ENCODE assay signal across 8 mouse cellular contexts in genomic region chr6:34346096-34346898, GRCm38 (mm10). TPM values are rescaled to one million over a fixed set of nuclear protein-coding genes. Genes with fewer than 3 reads are reported as not detected.
DNase-seq lines count a peak whose midpoint lies in the region; ATAC-seq and TF ChIP-seq lines count a peak whose summit lies in the region.

No protein-coding gene starts in this region.

- dilution Hi-C loops in CH12.LX (cut with MboI; ENCODE audit: extremely low pct_ligation_motif_present, extremely low pct_unique_long_range_greater_than_20kb, low sequenced_read_pairs): no loop called here

- peak; percentile 63 for ATAC-seq in forebrain, embryonic 12.5 days (ENCODE audit: low FRiP score)
- ATAC-seq in heart, embryonic 16.5 days (replicated peaks; ENCODE audit: extremely low read depth, insufficient read depth, low FRiP score): peak; percentile 52
- 0 out of 2 replicates have a peak, but pooled peaks have one; percentile 38 for ATAC-seq in liver, postnatal 0 days
- peak; percentile 69; the same call in 1 of the 2 replicates for ATAC-seq in neutrophil, adult 5-6 weeks (ENCODE audit: extremely low read depth, insufficient number of reproducible peaks, low FRiP score, poor library complexity, severe bottlenecking)

- TF ChIP-seq RAD21 in CH12.LX (IDR thresholded peaks at IDR 0.05; ENCODE audit: low read depth, low read length): peak; percentile 97

- H3K4me3 ChIP-seq in CH12.LX (replicated peaks in 1 of 3; ENCODE audit: low read depth in 2 of 3, low read length in 2 of 3, poor library complexity in 1 of 3): no peak overlapping the region
- no peak overlapping the region for H3K4me3 ChIP-seq in forebrain, embryonic 12.5 days (replicated peaks)
- 0 out of 2 replicates have a peak overlapping the region, but pooled peaks have one; percentile 17 for H3K4me3 ChIP-seq in heart, embryonic 16.5 days (ENCODE audit: low read length)
- H3K4me3 ChIP-seq in liver, postnatal 0 days (ENCODE audit: low read depth, low read length): no peak overlapping the region
- no peak overlapping the region for H3K4me3 ChIP-seq in thymus, adult 2 months (ENCODE audit: control insufficient read depth, insufficient read depth, low read length)

- no peaks in the 10 kb centered on the region for H3K36me3 ChIP-seq in CH12.LX (replicated peaks in 1 of 2; ENCODE audit: control insufficient read depth in 1 of 2, insufficient read depth in 1 of 2, low read length in 1 of 2)
- no peaks in the 10 kb centered on the region for H3K36me3 ChIP-seq in forebrain, embryonic 12.5 days (replicated peaks)
- no peaks in the 10 kb centered on the region for H3K36me3 ChIP-seq in heart, embryonic 16.5 days (ENCODE audit: control insufficient read depth, insufficient read depth)
- no peaks in the 10 kb centered on the region for H3K36me3 ChIP-seq in liver, postnatal 0 days (replicated peaks; ENCODE audit: insufficient read depth, low read length)
- no peaks in the 10 kb centered on the region for H3K36me3 ChIP-seq in thymus, adult 2 months (ENCODE audit: control insufficient read depth, insufficient read depth, low read length)

- H3K27me3 ChIP-seq in CH12.LX (replicated peaks): no peaks in the 10 kb centered on the region
- no peaks in the 10 kb centered on the region for H3K27me3 ChIP-seq in forebrain, embryonic 12.5 days
- H3K27me3 ChIP-seq in heart, embryonic 16.5 days (ENCODE audit: control insufficient read depth, insufficient read depth, low read length): no peaks in the 10 kb centered on the region
- H3K27me3 ChIP-seq in liver, postnatal 0 days (ENCODE audit: insufficient read depth, low read length): no peaks in the 10 kb centered on the region
- no peaks in the 10 kb centered on the region for H3K27me3 ChIP-seq in thymus, adult 2 months (ENCODE audit: control insufficient read depth, insufficient read depth, low read length)

- no peak overlapping the region for H3K27ac ChIP-seq in CH12.LX (ENCODE audit: insufficient read depth, low read depth)
- H3K27ac ChIP-seq in forebrain, embryonic 12.5 days: no peak overlapping the region
- H3K27ac ChIP-seq in heart, embryonic 16.5 days (ENCODE audit: low read length): no peak overlapping the region
- H3K27ac ChIP-seq in liver, postnatal 0 days (ENCODE audit: low read depth): no peak overlapping the region
- no peak overlapping the region for H3K27ac ChIP-seq in thymus, adult 2 months (ENCODE audit: control insufficient read depth, insufficient read depth, low read length)

- no peak overlapping the region for H3K9ac ChIP-seq in CH12.LX (ENCODE audit: insufficient read depth, low read depth)
- H3K9ac ChIP-seq in forebrain, embryonic 12.5 days: no peak overlapping the region
- peak overlapping the region; percentile 28; the same call in 1 of the 2 replicates for H3K9ac ChIP-seq in heart, embryonic 16.5 days (ENCODE audit: low read length)
- no peak overlapping the region for H3K9ac ChIP-seq in liver, postnatal 0 days (replicated peaks)

- in situ Hi-C loops in CH12.LX (cut with MboI; ENCODE audit: low pct_ligation_motif_present, low pct_unique_long_range_greater_than_20kb, low sequenced_read_pairs): loop anchor here (5.0 to 10.0 kb wide), 2 partner anchors 34 to 51 kb away; no protein-coding TSS in a partner anchor

- no peaks in the 10 kb centered on the region for H3K79me2 ChIP-seq in CH12.LX (replicated peaks; ENCODE audit: control insufficient read depth, extremely low read depth, insufficient read depth, poor library complexity, severe bottlenecking)

- H3K4me1 ChIP-seq in CH12.LX (ENCODE audit: control insufficient read depth in 1 of 2, insufficient read depth in 2 of 2): peaks cover 4 to 38% of the 10 kb centered on the region in 2 experiments; a peak in 3 of 4 replicates
- peaks cover 19% of the 10 kb centered on the region for H3K4me1 ChIP-seq in forebrain, embryonic 12.5 days
- H3K4me1 ChIP-seq in heart, embryonic 16.5 days (ENCODE audit: control insufficient read depth, insufficient read depth, low read length): peaks cover 15% of the 10 kb centered on the region
- H3K4me1 ChIP-seq in liver, postnatal 0 days (ENCODE audit: insufficient read depth): 0 out of 2 replicates have a peak, but pooled peaks cover 3% of the 10 kb centered on the region
- H3K4me1 ChIP-seq in thymus, adult 2 months (replicated peaks; ENCODE audit: control insufficient read depth, insufficient read depth, low read length): no peaks in the 10 kb centered on the region

- no peak for TF ChIP-seq POLR2A in CH12.LX (IDR thresholded peaks at IDR 0.05; ENCODE audit: low read depth, low read length)
- no peak for TF ChIP-seq POLR2A in thymus, adult 2 months (IDR thresholded peaks at IDR 0.05; ENCODE audit: control insufficient read depth, extremely low read depth, insufficient read depth, low read length, poor library complexity)

- no peak overlapping the region for H3K4me2 ChIP-seq in CH12.LX (ENCODE audit: insufficient read depth, low read depth, poor library complexity, severe bottlenecking)
- H3K4me2 ChIP-seq in forebrain, embryonic 12.5 days: no peak overlapping the region
- H3K4me2 ChIP-seq in heart, embryonic 16.5 days (ENCODE audit: low read depth, low read length): peak overlapping the region; percentile 53
- H3K4me2 ChIP-seq in liver, postnatal 0 days (ENCODE audit: low read depth, low read length): no peak overlapping the region

- H3K9me3 ChIP-seq in CH12.LX (replicated peaks; ENCODE audit: low read length): no peaks in the 10 kb centered on the region
- H3K9me3 ChIP-seq in forebrain, embryonic 12.5 days: no peaks in the 10 kb centered on the region
- peaks cover 1% of the 10 kb centered on the region; the same call in 1 of the 2 replicates for H3K9me3 ChIP-seq in heart, embryonic 16.5 days (replicated peaks; ENCODE audit: control insufficient read depth, low read length)
- no peaks in the 10 kb centered on the region for H3K9me3 ChIP-seq in liver, postnatal 0 days (ENCODE audit: low read length)

- peak; percentile 80 for DNase-seq in CH12.LX (ENCODE audit: extremely low read depth)
- peak; percentile 58 for DNase-seq in c-Kit-positive CD71-negative TER-119-negative erythroid progenitor cells, embryonic 14.5 days (ENCODE audit: low read depth)
- peak; percentile 73 for DNase-seq in kidney, postnatal 14 days
- DNase-seq in liver, postnatal 0 days: peak; percentile 76
- DNase-seq in thymus, adult 2 months: peak; percentile 76

- TF ChIP-seq EP300 in CH12.LX (IDR thresholded peaks at IDR 0.05; ENCODE audit: low read length): no peak
- TF ChIP-seq EP300 in liver, postnatal 0 days (IDR thresholded peaks at IDR 0.05; ENCODE audit: low read depth): no peak

- 51% methylated on average over 14 of the region's 14 CpGs for WGBS in forebrain, embryonic 12.5 days
- 37% methylated on average over 14 of the region's 14 CpGs for WGBS in heart, embryonic 16.5 days
- 50% methylated on average over 14 of the region's 14 CpGs for WGBS in liver, postnatal 0 days (ENCODE audit: insufficient replicate concordance)
- WGBS in thymus, adult 2 months: 65% methylated on average over 14 of the region's 14 CpGs

- peak; percentile 66 to 92 for TF ChIP-seq CTCF in CH12.LX (conservative IDR thresholded peaks at IDR 0.05 in 1 of 2, IDR thresholded peaks at IDR 0.05 in 1 of 2; ENCODE audit: low read depth in 2 of 2, low read length in 2 of 2)
- peak; percentile 88 for TF ChIP-seq CTCF in liver, postnatal 0 days (IDR thresholded peaks at IDR 0.05; ENCODE audit: low read depth)
- peak; percentile 87; the same call in 1 of the 2 replicates for TF ChIP-seq CTCF in thymus, adult 2 months (IDR thresholded peaks at IDR 0.05; ENCODE audit: borderline replicate concordance, control insufficient read depth, extremely low read depth, insufficient read depth, low read length, poor library complexity)

TF ChIP-seq in CH12.LX, 34 proteins besides CTCF, POLR2A, EP300 and RAD21 (continues in another document):
- TF ChIP-seq BHLHE40 (IDR thresholded peaks at IDR 0.05; ENCODE audit: low read depth, low read length) (no peak), RCOR1 (conservative IDR thresholded peaks at IDR 0.05; ENCODE audit: low read depth, low read length) (no peak), MAX (IDR thresholded peaks at IDR 0.05; ENCODE audit: low read length) (0 out of 2 replicates have a peak, but pooled peaks have one; percentile 19), KAT2A (IDR thresholded peaks at IDR 0.05; ENCODE audit: insufficient replicate concordance, low read length) (no peak), MYC (IDR thresholded peaks at IDR 0.05; ENCODE audit: low read depth, low read length) (peak; percentile 50; the same call in 1 of the 2 replicates), ZC3H11A (IDR thresholded peaks at IDR 0.05; ENCODE audit: low read depth, low read length) (peak; percentile 52), SMC3 (IDR thresholded peaks at IDR 0.05; ENCODE audit: low read depth, low read length) (peak; percentile 97)

RNA-seq across cellular contexts. Expression of gene Akr1b8, which starts 7.6 kb away (rescaled TPM):
- 0.13 and 0.21 TPM in 2 replicates for total RNA-seq in CH12.LX (2012; rRNA removed)
- total RNA-seq in CH12.LX (2014; rRNA removed): not detected in 2 replicates
- not detected in 2 replicates for polyA plus RNA-seq in CH12.LX (2012; ENCODE audit: insufficient read length, low read depth)
- 13.6 and 18.5 TPM in 2 replicates for polyA plus RNA-seq in forebrain, embryonic 12.5 days (2016; fragmentation: Nextera tagmentation; extraction: Ambion mirVana)
- polyA plus RNA-seq in heart, embryonic 16.5 days (2015; fragmentation: Nextera tagmentation; extraction: Ambion mirVana): 7.0 and 7.2 TPM in 2 replicates
- 7.2 and 8.1 TPM in 2 replicates for polyA plus RNA-seq in liver, postnatal 0 days (2015; fragmentation: Nextera tagmentation; extraction: Ambion mirVana)
- not detected in 2 replicates for total RNA-seq in neutrophil, adult 5-6 weeks (2017)
- polyA plus RNA-seq in thymus, adult 2 months (2012; rRNA removed): 1.2 and 1.4 TPM in 2 replicates

RNA-seq across cellular contexts. Expression of gene Akr1b3, which starts 29.0 kb away (rescaled TPM):
- total RNA-seq in CH12.LX (2012; rRNA removed) (313 and 382 TPM in 2 replicates), CH12.LX (2014; rRNA removed) (257 and 264 TPM in 2 replicates)
- polyA plus RNA-seq in CH12.LX (2012; ENCODE audit: insufficient read length, low read depth): 344 and 359 TPM in 2 replicates
- 135 and 136 TPM in 2 replicates for polyA plus RNA-seq in forebrain, embryonic 12.5 days (2016; fragmentation: Nextera tagmentation; extraction: Ambion mirVana)
- polyA plus RNA-seq in heart, embryonic 16.5 days (2015; fragmentation: Nextera tagmentation; extraction: Ambion mirVana): 163 and 172 TPM in 2 replicates
- 31.6 and 32.8 TPM in 2 replicates for polyA plus RNA-seq in liver, postnatal 0 days (2015; fragmentation: Nextera tagmentation; extraction: Ambion mirVana)
- total RNA-seq in neutrophil, adult 5-6 weeks (2017): 64.4 and 64.6 TPM in 2 replicates
- polyA plus RNA-seq in thymus, adult 2 months (2012; rRNA removed): 228 and 281 TPM in 2 replicates

RNA-seq across cellular contexts. Expression of gene Akr1b10, which starts 37.7 kb away (rescaled TPM):
- total RNA-seq in CH12.LX (2012; rRNA removed): 20.3 and 20.7 TPM in 2 replicates
- 29.6 and 34.0 TPM in 2 replicates for total RNA-seq in CH12.LX (2014; rRNA removed)
- polyA plus RNA-seq in CH12.LX (2012; ENCODE audit: insufficient read length, low read depth): 29.3 and 34.7 TPM in 2 replicates
- 9.4 and 10.1 TPM in 2 replicates for polyA plus RNA-seq in forebrain, embryonic 12.5 days (2016; fragmentation: Nextera tagmentation; extraction: Ambion mirVana)
- polyA plus RNA-seq in heart, embryonic 16.5 days (2015; fragmentation: Nextera tagmentation; extraction: Ambion mirVana): 68.3 and 74.7 TPM in 2 replicates
- polyA plus RNA-seq in liver, postnatal 0 days (2015; fragmentation: Nextera tagmentation; extraction: Ambion mirVana): 7.0 and 7.3 TPM in 2 replicates
- total RNA-seq in neutrophil, adult 5-6 weeks (2017): 34.4 and 36.1 TPM in 2 replicates
- 28.8 and 31.0 TPM in 2 replicates for polyA plus RNA-seq in thymus, adult 2 months (2012; rRNA removed)
